Mouse (Mus musculus) limb, embryonic 12.5 days (tissue): ENCODE results near the gene Cib3. TPM values are rescaled to one million over a fixed set of nuclear protein-coding genes. Genes with fewer than 3 reads are reported as not detected.

Experiments used
- ATAC-seq: fragments of 200-750 bp; cut with Nextera tagmentation; 2 replicates; pipeline ENCODE4 v1.8.0; 2017; ENCODE audit warnings: low read depth, moderate TSS enrichment; ENCODE audit not compliant: insufficient number of reproducible peaks, insufficient read depth, low FRiP score, low TSS enrichment
- H3K27ac ChIP-seq: fragments of 300-500 bp; sonication (generic); 2 replicates; pipeline ENCODE4 v1.5.1; 2016; ENCODE audit warnings: mild to moderate bottlenecking, moderate library complexity
- H3K27me3 ChIP-seq: fragments of 300-500 bp; sonication (generic); 2 replicates; pipeline ENCODE4 v1.6.1; 2016; ENCODE audit warnings: mild to moderate bottlenecking, moderate library complexity
- H3K36me3 ChIP-seq: fragments of 300-500 bp; sonication (generic); 2 replicates; pipeline ENCODE4 v1.6.1; 2016; ENCODE audit warnings: mild to moderate bottlenecking, moderate library complexity
- H3K4me1 ChIP-seq: fragments of 300-500 bp; sonication (generic); replicated peaks from 2 replicates; pipeline ENCODE4 v1.6.1; 2016
- H3K4me2 ChIP-seq: fragments of 300-500 bp; sonication (generic); 2 replicates; pipeline ENCODE4 v1.6.1; 2016; ENCODE audit warnings: mild to moderate bottlenecking, moderate library complexity
- H3K4me3 ChIP-seq: fragments of 300-500 bp; sonication (generic); replicated peaks from 2 replicates; pipeline ENCODE4 v1.5.1; 2016; ENCODE audit warnings: mild to moderate bottlenecking
- H3K9ac ChIP-seq: fragments of 300-500 bp; sonication (generic); replicated peaks from 2 replicates; pipeline ENCODE4 v1.6.1; 2016; ENCODE audit warnings: mild to moderate bottlenecking, moderate library complexity
- H3K9me3 ChIP-seq: fragments of 300-500 bp; sonication (generic); 2 replicates; pipeline ENCODE4 v1.6.1; 2016; ENCODE audit warnings: mild to moderate bottlenecking, moderate library complexity
- WGBS: fragments of 180-500 bp; shearing (Covaris S2); methylation state at CpG from one replicate; pipeline ENCODE4 v1.1.7; 2016; 5-methylcytosine and 5-hydroxymethylcytosine counted together
- polyA plus RNA-seq: library from polyadenylated mRNA; unstranded; fragments of >200 nt; fragmentation: Nextera tagmentation; extraction: Ambion mirVana; gene quantifications from 2 replicates; pipeline ENCODE4 v1.2.1, GENCODE M21; 2016

The Cib3 gene
- polyA plus RNA-seq, 1 experiment from 2014 or later = not detected

DNA sequence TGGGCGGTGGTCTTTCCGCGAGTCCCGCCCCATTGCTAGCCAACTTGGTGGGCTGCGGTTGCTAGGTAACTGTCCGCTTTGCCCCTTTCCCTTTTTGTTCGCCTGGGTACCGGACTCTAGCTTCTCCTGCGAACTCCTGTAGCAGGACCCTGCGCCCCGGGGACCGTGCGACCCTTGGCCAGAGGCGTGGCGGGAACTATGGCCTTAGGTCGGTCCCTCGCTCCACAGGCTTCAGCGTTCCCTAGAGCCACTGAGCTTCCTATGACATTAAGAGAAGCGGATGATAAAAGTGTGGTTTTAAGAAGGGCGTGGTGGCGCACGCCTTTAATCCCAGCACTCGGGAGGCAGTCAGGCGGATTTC, 27.7 kb upstream of the Cib3 start:
- H3K4me3 ChIP-seq = peak overlapping the region; percentile 66
- H3K9ac ChIP-seq = peak overlapping the region; percentile 69
- peak overlapping the region; percentile 74 for H3K4me2 ChIP-seq
- 1% methylated on average over 24 of the region's 24 CpGs for WGBS
- H3K36me3 ChIP-seq = peaks cover 10% of the 10 kb centered on the region
- H3K27me3 ChIP-seq = no peaks in the 10 kb centered on the region
- H3K27ac ChIP-seq = peak overlapping the region; percentile 94
- peak; percentile 62 for ATAC-seq
- no peaks in the 10 kb centered on the region for H3K9me3 ChIP-seq
- peaks cover 6% of the 10 kb centered on the region for H3K4me1 ChIP-seq

DNA sequence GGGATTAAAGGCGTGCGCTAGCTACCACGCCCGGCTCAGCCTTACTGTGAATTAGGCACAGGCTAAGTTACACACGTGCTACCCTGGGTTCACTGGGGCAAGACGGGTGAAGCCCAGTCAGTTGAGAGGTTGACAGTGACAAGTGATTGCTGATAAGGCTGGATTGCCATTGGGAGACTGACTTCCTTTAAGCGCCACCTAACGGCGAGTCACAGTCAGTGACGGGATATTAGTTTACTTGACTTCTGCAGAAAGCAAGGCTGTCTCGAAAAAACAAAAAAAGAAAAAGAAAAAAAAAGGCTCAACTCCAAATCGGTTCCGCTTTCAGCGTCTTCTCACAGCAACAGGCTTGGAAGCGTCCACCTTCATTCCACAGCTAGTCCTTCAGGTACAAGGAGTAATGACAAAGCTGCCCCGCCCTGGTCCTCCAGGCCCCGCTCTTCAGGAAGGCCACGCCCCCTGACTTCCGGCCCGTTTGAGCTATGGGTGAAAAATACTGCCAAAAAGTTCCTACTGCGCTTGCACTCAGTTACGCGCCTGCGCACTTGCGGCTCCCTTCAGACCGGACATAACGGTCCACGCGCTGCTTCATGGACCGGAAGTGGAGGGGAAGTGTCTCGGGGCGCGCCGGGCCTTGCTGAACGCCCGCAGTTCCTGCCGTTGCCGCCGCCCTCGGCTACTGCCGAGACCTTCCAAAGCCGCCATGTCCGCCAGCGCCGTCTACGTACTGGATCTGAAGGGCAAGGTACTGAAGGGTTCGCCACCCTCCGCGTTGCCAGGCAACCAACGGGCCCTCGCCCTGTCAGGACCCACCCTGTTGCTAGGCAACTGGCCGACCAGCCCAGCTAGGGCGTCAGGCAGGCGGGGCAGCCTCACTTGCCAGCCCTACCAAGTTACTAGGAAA, 27.1 kb upstream of the Cib3 start, which contains the start of gene Ap1m1:
Gene Ap1m1 (plus strand): TSS at position 520 of the 904 bp plus-strand sequence.
- no peaks in the 10 kb centered on the region for H3K27me3 ChIP-seq
- peak within 1 kb of the TSS; percentile 66 for H3K4me3 ChIP-seq
- WGBS = under 1% methylated on average over 54 of the region's 54 CpGs
- no peaks in the 10 kb centered on the region for H3K9me3 ChIP-seq
- H3K4me1 ChIP-seq = peaks cover 6% of the 10 kb centered on the region
- ATAC-seq = peak; percentile 96
- H3K4me2 ChIP-seq = peak within 1 kb of the TSS; percentile 74
- H3K9ac ChIP-seq = peak within 1 kb of the TSS; percentile 69
- peak within 1 kb of the TSS; percentile 94 for H3K27ac ChIP-seq
- H3K36me3 ChIP-seq = peaks cover 10% of the 10 kb centered on the region

GRCm38 (mm10) chr8:72222656-72223055, 10.0 kb upstream of the Cib3 start:
- H3K4me1 ChIP-seq = peaks cover 13% of the 10 kb centered on the region
- no peak for ATAC-seq
- H3K9ac ChIP-seq = no peak overlapping the region
- WGBS = 91% methylated on average over 5 of the region's 5 CpGs
- H3K27me3 ChIP-seq = peaks cover 4% of the 10 kb centered on the region; the same call in 1 of the 2 replicates
- peaks cover 35% of the 10 kb centered on the region for H3K36me3 ChIP-seq
- no peak overlapping the region for H3K27ac ChIP-seq
- H3K9me3 ChIP-seq = no peaks in the 10 kb centered on the region
- H3K4me3 ChIP-seq = no peak overlapping the region
- no peak overlapping the region for H3K4me2 ChIP-seq

GRCm38 (mm10) chr8:72220758-72221157, 8.1 kb upstream of the Cib3 start:
- H3K4me3 ChIP-seq = peak overlapping the region; percentile 77
- ATAC-seq = no peak
- peaks cover 13% of the 10 kb centered on the region for H3K4me1 ChIP-seq
- H3K36me3 ChIP-seq = peaks cover 35% of the 10 kb centered on the region
- H3K4me2 ChIP-seq = peak overlapping the region; percentile 86
- H3K27ac ChIP-seq = no peak overlapping the region
- H3K9me3 ChIP-seq = no peaks in the 10 kb centered on the region
- WGBS = 87% methylated on average over 4 of the region's 4 CpGs
- no peak overlapping the region for H3K9ac ChIP-seq
- peaks cover 7% of the 10 kb centered on the region for H3K27me3 ChIP-seq

DNA sequence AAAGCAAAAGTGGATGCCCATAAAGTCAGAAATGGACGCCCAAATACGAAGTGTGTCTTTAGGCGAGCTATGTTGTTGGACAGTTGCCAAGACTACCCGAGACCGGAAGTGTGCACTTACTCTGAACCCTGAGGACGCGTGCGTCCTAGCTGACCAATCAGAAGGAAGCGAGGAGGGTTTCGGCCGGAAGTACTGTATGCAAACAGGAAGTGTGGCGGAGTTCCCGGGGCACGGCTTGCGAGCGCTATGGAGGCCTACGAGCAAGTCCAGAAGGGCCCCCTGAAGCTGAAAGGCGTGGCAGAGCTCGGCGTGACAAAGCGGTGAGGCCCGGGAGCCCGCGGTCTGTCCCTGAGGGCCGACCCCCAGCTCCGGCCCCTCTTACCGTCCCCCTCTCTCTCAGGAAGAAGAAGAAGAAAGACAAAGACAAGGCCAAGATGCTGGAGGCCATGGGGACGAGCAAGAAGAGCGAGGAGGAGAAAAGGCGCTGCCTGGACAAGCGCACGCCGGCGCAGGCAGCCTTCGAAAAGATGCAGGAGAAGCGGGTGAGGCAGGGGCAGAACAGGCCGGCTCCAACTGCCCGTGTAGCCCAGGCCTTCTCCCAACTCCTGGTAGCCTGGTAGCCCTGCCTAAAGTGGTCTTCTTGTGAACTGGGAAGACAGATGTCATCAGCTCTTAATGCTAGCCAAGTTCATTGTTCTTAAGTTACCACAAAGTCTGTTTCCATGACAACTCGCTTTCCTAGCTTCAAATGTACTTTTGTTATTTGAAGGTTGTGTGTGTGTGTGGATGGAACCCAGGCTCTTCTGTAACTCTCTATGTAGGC, 7.1 kb upstream of the Cib3 start, which contains the start of gene Fam32a:
Gene Fam32a (plus strand): TSS at position 190 of the 823 bp plus-strand sequence.
- H3K9ac ChIP-seq = peak within 1 kb of the TSS; percentile 71
- WGBS = 14% methylated on average over 39 of the region's 39 CpGs
- H3K9me3 ChIP-seq = no peaks in the 10 kb centered on the region
- H3K36me3 ChIP-seq = peaks cover 35% of the 10 kb centered on the region
- peaks cover 13% of the 10 kb centered on the region for H3K4me1 ChIP-seq
- ATAC-seq = peak; percentile 95
- peak within 1 kb of the TSS; percentile 86 for H3K4me2 ChIP-seq
- peak within 1 kb of the TSS; percentile 77 for H3K4me3 ChIP-seq
- peaks cover 9% of the 10 kb centered on the region for H3K27me3 ChIP-seq
- peak within 1 kb of the TSS; percentile 75 for H3K27ac ChIP-seq

- peaks cover 32% of the 10 kb centered on the region for H3K36me3 ChIP-seq
- peak overlapping the region; percentile 77 for H3K4me3 ChIP-seq
- peaks cover 13% of the 10 kb centered on the region for H3K4me1 ChIP-seq
- no peak overlapping the region for H3K27ac ChIP-seq
- no peaks in the 10 kb centered on the region for H3K9me3 ChIP-seq
- WGBS = 81% methylated on average over 10 of the region's 10 CpGs
- peaks cover 11% of the 10 kb centered on the region for H3K27me3 ChIP-seq
- ATAC-seq = peak; percentile 11; the same call in 1 of the 2 replicates
- no peak overlapping the region for H3K9ac ChIP-seq
- peak overlapping the region; percentile 86; the same call in 1 of the 2 replicates for H3K4me2 ChIP-seq
Measured at GRCm38 (mm10) chr8:72218781-72219540, 6.3 kb upstream of the Cib3 start.

- Histone ChIP-seq H3K9ac (no peak overlapping the region), H3K9me3 (no peaks in the 10 kb centered on the region), H3K27me3 (peaks cover 15% of the 10 kb centered on the region), H3K4me3 (no peak overlapping the region), H3K4me1 (peaks cover 8% of the 10 kb centered on the region), H3K36me3 (peaks cover under 1% of the 10 kb centered on the region; the same call in 1 of the 2 replicates), H3K4me2 (no peak overlapping the region), H3K27ac (no peak overlapping the region)
- no peak for ATAC-seq
- WGBS = 55% methylated on average over 1 of the region's 1 CpGs
Measured at GRCm38 (mm10) chr8:72215871-72216270, 3.2 kb upstream of the Cib3 start.

DNA sequence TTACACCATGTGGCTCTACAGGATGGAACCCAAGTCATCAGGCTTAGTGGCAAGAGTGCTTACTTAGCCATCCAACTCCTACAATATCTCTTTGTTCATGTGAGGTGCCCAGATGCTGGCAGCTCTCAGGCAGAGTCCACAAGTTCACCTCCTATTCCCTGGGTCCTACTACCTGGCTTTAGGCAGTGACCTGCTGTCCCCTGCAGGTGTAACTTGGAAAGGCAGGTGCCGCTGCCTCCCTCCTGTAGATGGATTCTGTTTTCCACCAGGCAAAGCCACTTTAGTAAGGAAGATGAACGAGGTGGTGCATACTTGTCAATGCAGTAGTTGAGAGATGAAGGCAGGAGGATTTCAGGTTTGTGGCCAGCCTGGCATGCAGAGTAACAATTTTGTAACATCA, 2.4 kb upstream of the Cib3 start:
- no peak for ATAC-seq
- H3K4me3 ChIP-seq = no peak overlapping the region
- no peaks in the 10 kb centered on the region for H3K4me1 ChIP-seq
- no peak overlapping the region for H3K9ac ChIP-seq
- H3K27ac ChIP-seq = no peak overlapping the region
- H3K27me3 ChIP-seq = peaks cover 15% of the 10 kb centered on the region
- H3K9me3 ChIP-seq = no peaks in the 10 kb centered on the region
- no peak overlapping the region for H3K4me2 ChIP-seq
- H3K36me3 ChIP-seq = no peaks in the 10 kb centered on the region
- 39% methylated on average over 2 of the region's 2 CpGs for WGBS

GRCm38 (mm10) chr8:72213536-72213935, 899 bp upstream of the Cib3 start, which contains the start of gene Gm11034:
Gene Gm11034, minus strand, starts transcription at chr8:72213636.
- no peaks in the 10 kb centered on the region for H3K9me3 ChIP-seq
- H3K4me1 ChIP-seq = no peaks in the 10 kb centered on the region
- H3K4me2 ChIP-seq = no peak within 1 kb of the TSS
- no peak within 1 kb of the TSS for H3K27ac ChIP-seq
- WGBS = 80% methylated on average over 4 of the region's 4 CpGs
- no peak within 1 kb of the TSS for H3K9ac ChIP-seq
- H3K4me3 ChIP-seq = no peak within 1 kb of the TSS
- no peaks in the 10 kb centered on the region for H3K36me3 ChIP-seq
- no peak for ATAC-seq
- H3K27me3 ChIP-seq = peaks cover 13% of the 10 kb centered on the region

- Histone ChIP-seq H3K27ac (no peak overlapping the region), H3K9ac (no peak overlapping the region), H3K9me3 (no peaks in the 10 kb centered on the region), H3K4me2 (no peak overlapping the region), H3K4me1 (no peaks in the 10 kb centered on the region), H3K36me3 (no peaks in the 10 kb centered on the region), H3K4me3 (no peak overlapping the region), H3K27me3 (peaks cover 11% of the 10 kb centered on the region)
- WGBS = 89% methylated on average over 1 of the region's 1 CpGs
- ATAC-seq = no peak
Measured at GRCm38 (mm10) chr8:72211846-72212245, 791 bp downstream of the Cib3 start.
